ENCODE assay signal across 9 mouse cellular contexts in genomic region chr10:95562395-95562794, GRCm38 (mm10). TPM values are rescaled to one million over a fixed set of nuclear protein-coding genes. Genes with fewer than 3 reads are reported as not detected.
DNase-seq lines count a peak whose midpoint lies in the region; ATAC-seq and TF ChIP-seq lines count a peak whose summit lies in the region.
"Had no signal": no experiment of that assay in that cellular context is flagged by ENCODE, and none has a peak within 500 bp of the region (broad histone marks: within the 10 kb centered on the region; RNA-seq: fewer than 3 reads in every experiment).

No protein-coding gene starts in this region.

- H3K4me3 ChIP-seq in layer of hippocampus, adult 2 months = peak overlapping the region; percentile 87
- H3K4me3 ChIP-seq in embryonic facial prominence, embryonic 10.5 days = peak overlapping the region; percentile 92
- peak overlapping the region; percentile 90 for H3K4me3 ChIP-seq in hindbrain, embryonic 16.5 days (ENCODE audit: low read length)
- H3K4me3 ChIP-seq in midbrain, postnatal 0 days (ENCODE audit: low read depth, low read length) = peak overlapping the region; percentile 95

- H3K4me1 ChIP-seq in embryonic facial prominence, embryonic 10.5 days = peaks cover 50% of the 10 kb centered on the region
- H3K4me1 ChIP-seq in hindbrain, embryonic 16.5 days (ENCODE audit: control insufficient read depth, insufficient read depth, low read depth, low read length) = peaks cover 17% of the 10 kb centered on the region
- H3K4me1 ChIP-seq in midbrain, postnatal 0 days (ENCODE audit: insufficient read depth, low read length) = peaks cover 9% of the 10 kb centered on the region; the same call in 1 of the 2 replicates

- no peak for DNase-seq in layer of hippocampus, adult 2 months (ENCODE audit: low spot score in 2 of 2)
- DNase-seq in layer of hippocampus, adult 8-10 months (ENCODE audit: low spot score in 2 of 2) = no peak
- no peak for DNase-seq in embryonic facial prominence, embryonic 10.5 days (ENCODE audit: low spot score)
- no peak for DNase-seq in midbrain, postnatal 0 days (ENCODE audit: low spot score)
- DNase-seq in embryo, embryonic 10.5 days (ENCODE audit: low spot score) = no peak
- DNase-seq in layer of hippocampus, postnatal 36 days = no peak
- DNase-seq in B cell, adult 2 months = no peak
- DNase-seq: adrenal gland, postnatal 25 days had no signal

- H3K27ac ChIP-seq in layer of hippocampus, adult 2 months = peak overlapping the region; percentile 86; the same call in 1 of the 2 replicates
- H3K27ac ChIP-seq in embryonic facial prominence, embryonic 10.5 days (replicated peaks) = peak overlapping the region; percentile 97
- no peak overlapping the region for H3K27ac ChIP-seq in hindbrain, embryonic 16.5 days (ENCODE audit: low read depth, low read length)
- no peak overlapping the region for H3K27ac ChIP-seq in midbrain, postnatal 0 days (ENCODE audit: low read depth, low read length)

- ATAC-seq in hindbrain, embryonic 16.5 days = no peak
- no peak for ATAC-seq in midbrain, postnatal 0 days (ENCODE audit: low FRiP score)

- H3K27me3 ChIP-seq in embryonic facial prominence, embryonic 10.5 days (replicated peaks; ENCODE audit: low read depth, poor library complexity, severe bottlenecking) = no peaks in the 10 kb centered on the region
- no peaks in the 10 kb centered on the region for H3K27me3 ChIP-seq in hindbrain, embryonic 16.5 days (replicated peaks; ENCODE audit: control insufficient read depth, insufficient read depth, low read length)
- H3K27me3 ChIP-seq in midbrain, postnatal 0 days (ENCODE audit: insufficient read depth, low read length) = no peaks in the 10 kb centered on the region

- peaks cover 35% of the 10 kb centered on the region for H3K36me3 ChIP-seq in embryonic facial prominence, embryonic 10.5 days (replicated peaks)
- H3K36me3 ChIP-seq in hindbrain, embryonic 16.5 days (ENCODE audit: control insufficient read depth, insufficient read depth, low read length) = no peaks in the 10 kb centered on the region
- H3K36me3 ChIP-seq in midbrain, postnatal 0 days (ENCODE audit: insufficient read depth, low read length) = no peaks in the 10 kb centered on the region

- no peaks in the 10 kb centered on the region for H3K9me3 ChIP-seq in embryonic facial prominence, embryonic 10.5 days
- no peaks in the 10 kb centered on the region for H3K9me3 ChIP-seq in hindbrain, embryonic 16.5 days (ENCODE audit: control insufficient read depth, low read length)
- no peaks in the 10 kb centered on the region for H3K9me3 ChIP-seq in midbrain, postnatal 0 days (ENCODE audit: low read length)

- peak overlapping the region; percentile 93 for H3K9ac ChIP-seq in hindbrain, embryonic 16.5 days (ENCODE audit: low read depth, low read length)
- H3K9ac ChIP-seq in midbrain, postnatal 0 days (replicated peaks; ENCODE audit: low read length, poor library complexity, severe bottlenecking) = peak overlapping the region; percentile 54; the same call in 1 of the 2 replicates

- 20% methylated on average over 8 of the region's 8 CpGs for WGBS in embryonic facial prominence, embryonic 10.5 days
- WGBS in hindbrain, embryonic 16.5 days = 9% methylated on average over 8 of the region's 8 CpGs
- 2% methylated on average over 8 of the region's 8 CpGs for WGBS in midbrain, postnatal 0 days

- peak overlapping the region; percentile 91 for H3K4me2 ChIP-seq in hindbrain, embryonic 16.5 days (ENCODE audit: low read length)
- H3K4me2 ChIP-seq in midbrain, postnatal 0 days (ENCODE audit: low read depth, low read length, poor library complexity, severe bottlenecking) = peak overlapping the region; percentile 82

- TF ChIP-seq CTCF in layer of hippocampus, adult 2 months (conservative IDR thresholded peaks at IDR 0.05) = no peak
- no peak for TF ChIP-seq CTCF in midbrain, postnatal 0 days (IDR thresholded peaks at IDR 0.05)

RNA-seq across cellular contexts. Expression of gene Nudt4, which starts 1.6 kb away (rescaled TPM):
- total RNA-seq in layer of hippocampus, adult 2 months (2021) = 10 to 100 TPM; 59.6 to 65.6 TPM
- 10 to 100 TPM; 72.5 to 74.3 (median 73.6) TPM for total RNA-seq in layer of hippocampus, adult 8-10 months (2022)
- polyA plus RNA-seq in embryonic facial prominence, embryonic 10.5 days (2016; fragmentation: Nextera tagmentation; extraction: Ambion mirVana) = 79.4 and 82.9 TPM in 2 replicates
- 60.7 and 67.8 TPM in 2 replicates for polyA plus RNA-seq in hindbrain, embryonic 16.5 days (2015; fragmentation: Nextera tagmentation; extraction: Ambion mirVana)
- total RNA-seq in midbrain, postnatal 0 days (2014; rRNA removed) = 65.9 and 81.4 TPM in 2 replicates
- 53.1 and 58.5 TPM in 2 replicates for polyA plus RNA-seq in midbrain, postnatal 0 days (2015; fragmentation: Nextera tagmentation; extraction: Ambion mirVana)
- total RNA-seq in layer of hippocampus, postnatal 36 days (2021) = 10 to 100 TPM; 73.9 to 74.5 TPM

RNA-seq across cellular contexts. Expression of gene Ube2n, which starts 47.5 kb away (rescaled TPM):
- total RNA-seq in layer of hippocampus, adult 2 months (2021) = 100 to 1,000 TPM; 182 to 188 TPM
- total RNA-seq in layer of hippocampus, adult 8-10 months (2022) = 100 to 1,000 TPM; 176 to 226 (median 205) TPM
- 439 and 441 TPM in 2 replicates for polyA plus RNA-seq in embryonic facial prominence, embryonic 10.5 days (2016; fragmentation: Nextera tagmentation; extraction: Ambion mirVana)
- polyA plus RNA-seq in hindbrain, embryonic 16.5 days (2015; fragmentation: Nextera tagmentation; extraction: Ambion mirVana) = 387 and 395 TPM in 2 replicates
- 230 and 286 TPM in 2 replicates for total RNA-seq in midbrain, postnatal 0 days (2014; rRNA removed)
- polyA plus RNA-seq in midbrain, postnatal 0 days (2015; fragmentation: Nextera tagmentation; extraction: Ambion mirVana) = 321 and 322 TPM in 2 replicates
- 100 to 1,000 TPM; 192 to 202 TPM for total RNA-seq in layer of hippocampus, postnatal 36 days (2021)

Comparison
In these comparisons a context has a peak if more than half of its experiments do, and no peak if none do; other contexts are left out.
1. H3K27ac ChIP-seq: peak in layer of hippocampus, adult 2 months (single experiment) and embryonic facial prominence, embryonic 10.5 days (single experiment); none in hindbrain, embryonic 16.5 days (single experiment) and midbrain, postnatal 0 days (single experiment).
2. Peak in every context shown above with its lines, with median percentiles within 50 percentile points of each other: H3K4me3 ChIP-seq.